Mouse (Mus musculus): ENCODE results near the gene Fam19a3.
"Not testable (repeated sequence)": the region's sequence is repeated elsewhere in the genome, so short reads cannot be mapped to it uniquely, and the experiment has no call there.

Gene Fam19a3

GRCm38 (mm10) chr3:104791671-104792070, 10.0 kb upstream of the Fam19a3 start:
- DNase-seq, result no peak

- DNase-seq, result no peak
These were observed 9.4 kb upstream of the Fam19a3 start for GRCm38 (mm10) chr3:104791017-104791416.

DNA sequence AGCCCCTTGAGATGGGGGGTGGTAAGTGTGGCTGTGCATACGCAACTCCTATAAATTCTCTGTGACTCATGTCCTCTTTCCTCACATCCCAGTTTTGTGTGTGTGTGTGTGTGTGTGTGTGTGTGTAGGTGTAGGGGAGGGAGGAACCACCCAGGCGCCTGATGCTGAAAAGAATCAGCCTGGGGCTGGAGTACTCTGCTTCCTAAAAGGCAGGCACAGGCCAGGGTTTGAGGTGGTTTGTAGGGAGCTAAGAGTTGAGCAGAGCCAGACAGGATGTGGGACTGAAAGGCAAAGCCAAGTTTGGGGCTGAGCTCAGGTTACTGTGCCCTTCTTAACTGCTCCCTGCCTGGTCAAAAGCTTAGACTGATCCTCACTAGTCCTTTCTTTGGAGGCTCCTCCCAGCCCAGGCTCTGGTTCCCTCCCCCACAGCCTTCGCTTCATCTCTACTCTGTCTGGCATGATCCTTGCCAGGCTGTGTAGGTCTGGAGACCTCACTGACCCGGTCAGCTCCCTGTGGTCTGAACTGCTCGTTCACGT, 8.8 kb upstream of the Fam19a3 start:
- DNase-seq, result no peak

DNA sequence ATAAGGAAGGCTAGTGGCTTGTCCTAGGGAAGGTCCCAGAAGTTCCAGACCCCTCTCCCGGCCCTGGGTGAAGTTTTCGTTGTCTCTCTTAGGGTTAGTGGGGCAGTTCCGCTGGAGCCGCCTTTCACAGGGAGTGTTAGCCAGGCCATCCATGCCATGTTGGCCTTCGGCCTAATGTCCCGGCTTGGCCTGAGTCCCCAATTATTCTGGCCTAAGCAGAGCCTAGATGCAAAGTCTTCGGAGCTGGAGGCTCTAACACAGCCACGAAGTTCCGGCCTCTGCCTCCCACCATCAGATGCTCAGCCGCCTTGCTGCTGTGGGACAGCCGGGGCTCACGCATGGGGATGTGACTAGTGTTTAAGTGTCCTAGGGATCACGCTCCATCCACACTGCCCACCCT, 8.2 kb upstream of the Fam19a3 start:
- no peak for DNase-seq

DNA sequence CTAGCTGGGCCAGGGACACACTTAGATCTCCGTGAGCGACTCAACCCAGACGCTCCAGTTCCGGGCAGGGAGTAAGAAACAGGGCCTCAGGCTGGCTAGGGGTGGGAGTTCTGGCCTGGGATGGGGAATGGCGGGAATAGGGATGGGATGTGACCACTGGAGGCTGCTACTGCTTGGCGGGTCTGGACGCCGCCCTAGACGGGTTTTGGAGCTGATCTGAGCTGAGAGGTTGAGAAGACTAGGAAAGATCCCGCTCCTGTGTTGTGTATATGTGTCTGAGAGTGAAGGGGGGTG, 7.6 kb upstream of the Fam19a3 start:
- DNase-seq, result no peak

GRCm38 (mm10) chr3:104788561-104789311, 7.1 kb upstream of the Fam19a3 start:
- peak; percentile 34 for DNase-seq

GRCm38 (mm10) chr3:104788075-104788474, 6.4 kb upstream of the Fam19a3 start, which contains the start of gene Rhoc:
TSS of gene Rhoc (plus strand) at chr3:104788375.
- DNase-seq, result no peak

- DNase-seq, result no peak
These were observed 3.6 kb upstream of the Fam19a3 start for GRCm38 (mm10) chr3:104785284-104785683.

- no peak for DNase-seq
These were observed 2.4 kb upstream of the Fam19a3 start for GRCm38 (mm10) chr3:104783971-104784500.

GRCm38 (mm10) chr3:104782061-104782681, 531 bp upstream of the Fam19a3 start:
- no peak for DNase-seq

DNA sequence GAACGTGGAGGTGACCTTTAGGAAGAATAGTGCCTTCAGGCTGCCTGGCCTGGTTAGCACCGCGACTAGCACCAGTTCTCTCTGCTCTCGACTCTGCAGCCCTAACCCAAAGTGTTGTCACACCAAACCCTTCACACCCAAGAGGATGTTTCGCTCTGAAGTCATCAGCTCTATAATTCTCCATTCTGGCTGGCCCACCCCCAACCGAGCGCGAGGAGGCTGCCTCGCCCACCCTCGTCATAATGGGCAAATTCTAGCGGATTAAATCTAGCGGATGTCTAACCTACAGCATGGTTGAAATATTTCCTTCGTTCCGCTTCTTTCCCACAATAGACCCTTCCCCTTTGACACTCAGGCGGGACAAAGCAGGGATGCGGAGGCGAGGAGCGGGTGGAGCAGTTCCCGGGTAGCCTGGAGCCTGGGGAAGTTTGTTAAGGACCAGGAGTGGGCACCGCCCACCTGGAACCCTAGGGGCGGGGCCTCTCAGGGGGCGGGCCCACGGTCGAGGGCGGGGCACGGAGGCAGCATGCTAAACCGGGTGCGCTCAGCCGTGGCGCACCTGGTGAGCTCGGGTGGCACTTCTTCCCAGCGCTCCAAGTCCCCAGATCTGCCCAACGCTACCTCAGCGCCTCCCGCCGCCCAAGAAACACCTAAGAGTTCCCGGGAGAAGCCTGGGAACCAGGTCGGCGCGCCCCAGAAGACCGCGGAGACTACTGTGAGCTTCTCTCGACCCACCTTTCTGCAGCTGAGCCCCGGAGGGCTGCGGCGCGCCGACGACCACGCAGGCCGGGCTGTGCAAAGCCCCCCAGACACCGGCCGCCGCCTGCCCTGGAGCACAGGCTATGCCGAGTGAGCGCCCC, 849 bp downstream of the Fam19a3 start, which contains the start of gene Ppm1j:
Gene Ppm1j (plus strand): TSS at position 496 of the 860 bp plus-strand sequence.
- peak; percentile 58 for DNase-seq

DNA sequence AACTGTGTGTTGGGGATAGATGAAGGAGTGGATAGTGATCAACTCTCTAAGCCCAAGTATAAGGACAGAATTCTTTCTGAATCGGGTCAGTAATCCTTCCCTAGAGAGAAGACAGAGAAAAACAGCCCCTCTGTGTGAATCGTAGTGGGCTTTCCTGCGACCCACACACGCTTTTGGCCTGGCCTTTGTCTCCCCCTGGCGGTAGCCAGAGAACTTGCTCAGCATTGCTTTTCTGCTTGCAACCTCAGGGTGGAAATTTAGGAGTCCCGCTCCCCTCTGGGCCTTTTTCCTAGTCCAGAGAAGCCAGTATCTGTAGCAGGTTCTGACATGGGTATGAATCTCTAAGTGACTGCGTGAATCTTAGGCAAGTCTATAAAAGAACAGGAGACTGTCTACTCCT, 1.7 kb downstream of the Fam19a3 start:
- peak; percentile 74 for DNase-seq

GRCm38 (mm10) chr3:104777342-104777741, 4.3 kb downstream of the Fam19a3 start:
- DNase-seq, result peak; percentile 49

- DNase-seq, result no peak
These were observed 8.3 kb downstream of the Fam19a3 start for GRCm38 (mm10) chr3:104773301-104773700.

GRCm38 (mm10) chr3:104771460-104771859, 10.2 kb downstream of the Fam19a3 start:
- peak; percentile 34 for DNase-seq

GRCm38 (mm10) chr3:104770918-104771317, 10.7 kb downstream of the Fam19a3 start:
- no peak for DNase-seq

DNA sequence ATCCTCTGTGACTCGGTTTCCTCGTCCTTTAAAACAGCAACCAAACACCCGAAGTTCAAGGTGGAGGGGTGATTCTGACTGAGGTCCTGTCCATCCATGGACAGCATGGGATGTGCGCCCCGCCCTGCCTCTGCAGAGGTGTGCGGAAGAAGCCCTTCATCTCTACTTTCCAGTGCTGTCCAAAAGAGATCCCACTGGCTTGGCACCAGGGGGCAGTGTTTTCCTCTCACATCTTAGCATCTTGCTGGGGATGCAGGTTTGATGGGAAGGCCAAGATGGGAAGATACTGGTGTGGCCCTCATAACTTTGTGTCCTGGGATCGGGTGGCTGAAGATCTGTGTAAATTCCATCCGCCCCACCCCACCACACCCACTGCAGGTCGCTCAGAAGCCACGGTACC, 11.6 kb downstream of the Fam19a3 start:
- DNase-seq, result peak; percentile 43

DNA sequence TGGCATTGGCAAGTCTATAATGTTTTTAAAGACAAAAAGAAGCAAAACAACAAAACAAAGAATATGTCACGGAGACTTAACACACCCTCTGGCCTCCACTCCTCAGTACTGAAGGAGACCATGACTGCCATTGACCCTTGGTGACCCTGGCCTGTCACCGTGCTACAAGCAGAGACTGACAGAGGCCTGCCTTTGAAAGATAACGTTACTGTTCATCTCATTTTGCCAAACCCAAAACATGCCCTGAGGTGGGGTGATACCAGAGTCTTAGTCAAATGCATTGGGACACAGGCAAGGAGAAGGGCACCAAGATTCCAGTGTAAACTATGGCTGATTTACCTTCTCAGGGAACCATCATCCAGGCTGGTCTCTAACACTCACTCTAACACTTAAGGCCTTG, 12.5 kb downstream of the Fam19a3 start:
- DNase-seq, result no peak

DNA sequence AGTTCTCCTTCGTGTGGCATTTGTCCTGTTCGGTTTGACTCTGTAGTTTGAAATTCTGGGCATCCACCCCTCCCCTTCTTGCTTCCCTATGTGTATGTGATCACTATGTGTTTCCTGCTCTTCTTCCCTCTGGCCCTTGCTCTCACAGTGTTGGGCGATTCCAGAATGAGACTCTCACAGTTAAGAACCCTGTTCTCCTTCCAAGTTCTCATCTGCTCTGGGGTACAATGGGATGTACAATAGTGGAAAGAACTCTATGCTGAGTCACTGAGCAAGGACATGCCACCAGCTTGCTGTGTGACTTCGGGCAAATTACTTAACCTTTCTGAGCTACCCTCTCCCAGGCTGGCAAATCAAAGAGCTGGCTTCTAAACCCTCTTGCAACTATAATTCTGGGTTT, 13.9 kb downstream of the Fam19a3 start:
- no peak for DNase-seq

DNA sequence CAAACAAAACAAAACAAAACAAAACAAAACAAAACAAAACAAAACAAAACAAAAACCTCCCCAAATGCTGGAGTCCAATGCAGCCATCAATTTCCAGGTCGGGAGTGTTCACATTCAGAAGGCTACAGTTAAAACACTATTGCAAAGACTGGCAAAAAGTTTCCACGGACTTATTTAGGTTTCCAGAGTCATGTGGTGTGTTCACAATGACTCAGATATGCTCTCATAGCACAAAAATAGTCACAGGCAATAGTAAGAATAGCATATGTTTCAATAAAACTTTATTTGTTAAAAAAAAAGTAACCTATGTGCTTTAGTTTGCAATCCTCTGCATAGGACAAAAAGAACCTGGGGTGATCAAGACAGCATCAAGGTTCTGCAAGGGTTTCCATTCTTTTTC, 14.5 kb downstream of the Fam19a3 start:
- DNase-seq, result no peak

DNA sequence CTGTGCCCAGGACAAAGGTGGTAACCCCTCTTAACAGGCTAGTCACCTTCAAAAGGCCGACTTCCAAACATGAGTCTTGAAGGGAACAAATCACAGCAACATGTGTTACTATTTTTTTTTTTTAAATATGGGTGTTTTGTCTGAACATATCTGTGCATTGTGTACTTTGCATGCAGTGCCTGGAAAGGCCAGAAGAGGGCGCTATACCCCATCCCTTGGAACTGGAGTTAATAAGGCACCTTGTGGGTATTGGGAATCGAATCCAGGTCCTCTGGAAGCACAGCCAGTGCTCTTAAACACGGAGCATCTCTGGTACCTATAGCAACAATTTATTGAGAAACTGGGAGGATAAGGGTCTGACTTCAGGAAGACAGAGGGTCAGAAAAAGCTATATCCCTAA, 16.6 kb downstream of the Fam19a3 start:
- no peak for DNase-seq

- DNase-seq, result not testable (repeated sequence)
These were observed 19.4 kb downstream of the Fam19a3 start for GRCm38 (mm10) chr3:104762103-104762863.
